Mouse (Mus musculus): ENCODE results near the gene Gm5416.

DNA sequence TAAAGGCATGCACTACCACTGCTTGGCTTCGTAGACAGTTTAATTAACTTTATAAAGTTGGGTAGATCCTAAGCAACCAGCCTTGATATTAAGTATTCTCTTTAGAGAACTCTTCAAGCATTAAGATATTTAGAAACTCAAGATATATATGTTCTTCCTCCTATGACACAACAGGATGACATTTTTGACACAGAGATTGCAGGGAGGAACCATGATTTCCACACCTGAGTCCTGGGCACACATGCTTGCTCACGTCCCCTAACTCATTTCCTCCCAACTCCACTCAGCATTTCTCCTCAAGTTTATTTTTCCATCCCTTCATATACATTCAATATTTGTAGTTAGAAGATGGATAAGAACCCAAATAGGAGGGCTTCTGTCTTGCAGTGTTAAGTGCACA, 30.3 kb upstream of the Gm5416 start:
- TF ChIP-seq CTCF (IDR thresholded peaks at IDR 0.05), result no peak
- no peak for TF ChIP-seq EP300 (IDR thresholded peaks at IDR 0.05)

All from lung, postnatal 0 days (tissue).